Mouse (Mus musculus): ENCODE measurements around the gene Cdc42se2. TPM values are rescaled to one million over a fixed set of nuclear protein-coding genes. Genes with fewer than 3 reads are reported as not detected.
A peak's percentile ranks its signal among the peaks of the same experiment; 100 is the strongest.

Gene Cdc42se2
- polyA plus RNA-seq, 1 experiment from 2014 or later: 72.5 TPM

DNA sequence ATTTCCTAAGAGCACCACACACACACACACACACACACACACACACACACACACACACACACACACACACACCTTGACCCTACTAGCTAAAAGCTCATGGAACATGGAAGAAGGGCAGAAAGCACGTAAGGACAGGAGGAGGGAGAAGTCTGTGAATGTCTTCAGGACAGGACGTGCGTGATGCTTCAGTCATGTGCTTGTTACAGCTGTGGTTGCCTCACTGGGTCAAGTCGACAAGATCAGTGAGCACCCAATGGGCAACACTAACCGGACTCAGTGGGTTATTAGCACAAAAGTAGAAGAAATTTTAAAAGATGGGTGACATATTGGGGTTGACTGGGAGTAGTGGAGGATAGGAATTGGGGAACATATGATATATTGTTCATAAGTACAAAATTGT is 17.6 kb downstream of the Cdc42se2 start:
- 87% methylated on average over 5 of the region's 5 CpGs for WGBS
- Histone ChIP-seq H3K9ac (no peak overlapping the region), H3K4me3 (replicated peaks) (no peak overlapping the region), H3K4me2 (replicated peaks) (no peak overlapping the region), H3K27me3 (replicated peaks) (no peaks in the 10 kb centered on the region), H3K27ac (no peak overlapping the region), H3K4me1 (replicated peaks) (0 out of 2 replicates have a peak, but pooled peaks cover 4% of the 10 kb centered on the region), H3K36me3 (no peaks in the 10 kb centered on the region), H3K9me3 (no peaks in the 10 kb centered on the region)
- ATAC-seq: no peak

DNA sequence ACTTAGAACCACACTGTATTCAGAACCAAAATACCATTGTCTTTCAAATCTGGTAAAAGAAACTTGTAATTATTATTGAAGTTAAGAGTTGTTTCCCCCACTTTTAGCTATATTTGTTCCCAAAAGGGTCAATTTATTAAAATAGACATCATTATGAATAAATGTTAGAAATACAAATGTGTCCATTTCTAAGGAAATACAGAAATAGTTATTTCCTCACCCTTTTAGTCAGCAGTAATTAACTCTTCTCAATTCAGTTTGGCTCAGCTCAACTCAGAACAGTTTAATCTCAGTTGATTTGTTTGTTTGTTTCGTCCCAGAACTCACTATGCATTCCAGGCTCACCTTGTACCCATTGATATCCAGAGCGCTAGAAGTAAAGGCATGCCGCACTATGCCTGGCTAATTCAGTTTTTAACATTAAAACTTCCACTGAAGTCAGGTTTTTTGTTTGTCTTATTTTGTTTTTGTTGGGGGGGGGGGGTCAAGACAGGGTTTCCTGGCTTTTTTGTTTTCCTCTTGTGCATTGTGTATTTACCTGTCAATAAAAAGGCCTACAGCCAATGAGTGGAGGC is 19.3 kb downstream of the Cdc42se2 start:
- Histone ChIP-seq H3K9ac (no peak overlapping the region), H3K4me1 (replicated peaks) (no peaks in the 10 kb centered on the region), H3K9me3 (no peaks in the 10 kb centered on the region), H3K4me2 (replicated peaks) (no peak overlapping the region), H3K27me3 (replicated peaks) (no peaks in the 10 kb centered on the region), H3K36me3 (no peaks in the 10 kb centered on the region), H3K4me3 (replicated peaks) (no peak overlapping the region), H3K27ac (no peak overlapping the region)
- ATAC-seq: no peak
- 91% methylated on average over 3 of the region's 3 CpGs for WGBS

DNA sequence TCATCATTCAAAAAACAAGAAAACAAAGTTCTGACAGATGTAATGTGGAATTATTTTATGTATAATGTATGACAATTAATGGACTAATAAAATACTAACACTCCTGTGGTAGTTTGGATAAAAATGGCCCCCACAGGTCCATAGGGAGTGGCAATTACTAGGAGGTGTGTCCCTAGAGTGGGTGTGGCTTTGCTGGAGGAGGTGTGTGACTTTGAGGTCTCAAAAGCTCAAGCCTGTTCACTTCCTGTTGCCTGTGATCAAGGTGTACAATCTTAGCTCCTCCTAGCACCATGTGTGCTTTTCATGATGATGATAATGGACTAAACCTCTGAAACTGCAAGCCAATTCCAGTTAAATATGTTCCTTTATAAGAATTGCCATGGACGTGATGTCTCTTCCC is 22.7 kb downstream of the Cdc42se2 start:
- no peak overlapping the region for H3K27ac ChIP-seq
- no peaks in the 10 kb centered on the region for H3K36me3 ChIP-seq
- WGBS: 91% methylated on average over 1 of the region's 1 CpGs
- no peak overlapping the region for H3K4me2 ChIP-seq (replicated peaks)
- no peaks in the 10 kb centered on the region for H3K27me3 ChIP-seq (replicated peaks)
- H3K4me3 ChIP-seq (replicated peaks): no peak overlapping the region
- no peak overlapping the region for H3K9ac ChIP-seq
- no peak for ATAC-seq
- no peaks in the 10 kb centered on the region for H3K9me3 ChIP-seq
- no peaks in the 10 kb centered on the region for H3K4me1 ChIP-seq (replicated peaks)

DNA sequence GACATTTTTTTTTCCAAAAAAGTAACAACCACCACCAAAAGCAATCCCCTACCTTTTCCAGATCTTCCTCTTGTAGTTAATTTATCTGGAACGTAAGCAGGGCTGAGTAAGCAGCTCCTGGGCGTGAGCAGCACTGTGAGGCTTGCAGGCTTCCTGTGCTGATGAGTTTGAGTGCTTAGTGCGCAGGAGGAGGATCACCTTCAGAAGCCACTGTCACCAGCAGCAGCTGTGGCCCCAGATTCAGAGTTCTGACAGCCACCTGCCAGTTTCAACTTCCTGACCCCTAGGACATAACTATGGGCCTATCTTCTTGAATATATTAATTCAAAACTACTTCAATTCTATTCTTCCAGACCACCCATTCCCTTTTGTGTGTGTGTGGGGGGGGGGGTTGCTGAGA is 23.4 kb downstream of the Cdc42se2 start:
- no peaks in the 10 kb centered on the region for H3K36me3 ChIP-seq
- no peaks in the 10 kb centered on the region for H3K9me3 ChIP-seq
- no peaks in the 10 kb centered on the region for H3K4me1 ChIP-seq (replicated peaks)
- H3K27me3 ChIP-seq (replicated peaks): no peaks in the 10 kb centered on the region
- H3K9ac ChIP-seq: no peak overlapping the region
- WGBS: 76% methylated on average over 3 of the region's 3 CpGs
- no peak overlapping the region for H3K4me2 ChIP-seq (replicated peaks)
- no peak overlapping the region for H3K4me3 ChIP-seq (replicated peaks)
- H3K27ac ChIP-seq: no peak overlapping the region
- ATAC-seq: no peak

DNA sequence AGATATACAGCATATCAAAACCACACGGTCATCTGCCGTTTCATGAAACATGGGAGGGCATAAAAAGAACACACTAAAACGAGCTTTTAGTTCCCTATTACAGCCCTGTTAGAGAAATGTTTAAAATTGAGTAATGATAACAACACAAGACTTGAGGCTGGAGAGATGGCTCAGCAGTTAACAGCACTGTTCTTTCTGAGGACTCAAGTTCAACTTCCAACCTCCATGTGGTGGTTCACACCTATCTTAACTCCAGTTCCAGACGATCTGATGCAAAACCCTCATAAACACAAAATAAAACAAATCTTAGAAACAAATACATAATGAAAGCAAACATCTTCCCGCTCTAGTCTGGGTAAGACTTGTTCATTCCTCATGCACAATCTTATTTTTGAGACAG is 24.7 kb downstream of the Cdc42se2 start:
- H3K9me3 ChIP-seq: no peaks in the 10 kb centered on the region
- H3K4me2 ChIP-seq (replicated peaks): no peak overlapping the region
- H3K4me3 ChIP-seq (replicated peaks): no peak overlapping the region
- no peaks in the 10 kb centered on the region; the same call in 1 of the 2 replicates for H3K4me1 ChIP-seq (replicated peaks)
- H3K36me3 ChIP-seq: no peaks in the 10 kb centered on the region
- H3K27ac ChIP-seq: no peak overlapping the region
- WGBS: 88% methylated on average over 5 of the region's 5 CpGs
- H3K9ac ChIP-seq: no peak overlapping the region
- H3K27me3 ChIP-seq (replicated peaks): no peaks in the 10 kb centered on the region
- no peak for ATAC-seq

DNA sequence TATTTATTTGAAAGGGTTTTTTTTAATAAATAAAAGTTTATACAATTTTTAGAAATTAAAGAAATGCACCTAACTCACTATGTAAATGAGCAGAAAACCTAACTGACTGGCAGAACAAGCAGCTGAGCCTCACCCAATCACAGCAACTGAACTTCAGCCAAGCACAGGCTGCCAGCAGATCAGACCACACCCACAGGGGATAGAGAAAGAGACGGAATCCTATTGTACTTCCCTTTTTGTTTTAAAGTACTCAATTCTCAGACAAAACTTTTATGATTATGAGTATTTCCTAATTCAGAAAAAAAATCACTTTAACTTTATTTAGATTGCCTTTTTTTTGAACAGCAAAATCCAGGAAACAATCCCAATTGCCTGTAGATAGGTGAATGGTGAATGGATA is 29.5 kb downstream of the Cdc42se2 start:
- Histone ChIP-seq H3K4me2 (replicated peaks) (no peak overlapping the region), H3K9ac (no peak overlapping the region), H3K9me3 (no peaks in the 10 kb centered on the region), H3K4me1 (replicated peaks) (no peaks in the 10 kb centered on the region; the same call in 1 of the 2 replicates), H3K27me3 (replicated peaks) (no peaks in the 10 kb centered on the region), H3K4me3 (replicated peaks) (no peak overlapping the region), H3K36me3 (peaks cover 5% of the 10 kb centered on the region; the same call in 1 of the 2 replicates), H3K27ac (no peak overlapping the region)
- peak; percentile 79 for ATAC-seq
- WGBS: 29% methylated on average over 1 of the region's 1 CpGs

DNA sequence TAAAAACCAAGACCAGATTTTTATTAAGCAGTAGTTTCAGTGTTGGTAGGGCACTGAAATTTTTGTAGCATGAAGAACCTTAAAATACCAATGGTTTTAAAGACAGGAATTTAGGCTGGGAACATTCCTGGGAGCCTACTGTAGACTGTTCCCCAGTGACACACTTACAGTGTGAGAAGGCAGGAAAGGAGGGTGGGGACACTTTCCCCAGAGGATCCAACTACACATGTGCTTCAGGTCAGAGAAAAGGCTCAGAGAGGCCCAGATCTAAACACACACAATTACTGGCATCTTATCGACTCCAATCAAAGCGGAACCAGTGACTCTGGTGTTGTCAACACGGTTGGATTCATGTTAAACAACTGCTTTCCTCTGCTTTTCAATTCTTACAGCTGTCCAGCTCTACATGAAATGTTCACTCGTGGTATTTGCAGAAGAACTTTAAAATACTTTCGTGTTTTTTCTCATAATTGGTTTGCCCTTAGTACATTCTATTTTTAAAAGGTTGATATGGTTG is 32.3 kb downstream of the Cdc42se2 start:
- no peak overlapping the region for H3K4me2 ChIP-seq (replicated peaks)
- no peak overlapping the region for H3K9ac ChIP-seq
- H3K4me3 ChIP-seq (replicated peaks): no peak overlapping the region
- H3K4me1 ChIP-seq (replicated peaks): no peaks in the 10 kb centered on the region; the same call in 1 of the 2 replicates
- H3K36me3 ChIP-seq: peaks cover 5% of the 10 kb centered on the region; the same call in 1 of the 2 replicates
- ATAC-seq: no peak
- no peaks in the 10 kb centered on the region for H3K9me3 ChIP-seq
- WGBS: 86% methylated on average over 5 of the region's 5 CpGs
- no peaks in the 10 kb centered on the region for H3K27me3 ChIP-seq (replicated peaks)
- H3K27ac ChIP-seq: no peak overlapping the region

DNA sequence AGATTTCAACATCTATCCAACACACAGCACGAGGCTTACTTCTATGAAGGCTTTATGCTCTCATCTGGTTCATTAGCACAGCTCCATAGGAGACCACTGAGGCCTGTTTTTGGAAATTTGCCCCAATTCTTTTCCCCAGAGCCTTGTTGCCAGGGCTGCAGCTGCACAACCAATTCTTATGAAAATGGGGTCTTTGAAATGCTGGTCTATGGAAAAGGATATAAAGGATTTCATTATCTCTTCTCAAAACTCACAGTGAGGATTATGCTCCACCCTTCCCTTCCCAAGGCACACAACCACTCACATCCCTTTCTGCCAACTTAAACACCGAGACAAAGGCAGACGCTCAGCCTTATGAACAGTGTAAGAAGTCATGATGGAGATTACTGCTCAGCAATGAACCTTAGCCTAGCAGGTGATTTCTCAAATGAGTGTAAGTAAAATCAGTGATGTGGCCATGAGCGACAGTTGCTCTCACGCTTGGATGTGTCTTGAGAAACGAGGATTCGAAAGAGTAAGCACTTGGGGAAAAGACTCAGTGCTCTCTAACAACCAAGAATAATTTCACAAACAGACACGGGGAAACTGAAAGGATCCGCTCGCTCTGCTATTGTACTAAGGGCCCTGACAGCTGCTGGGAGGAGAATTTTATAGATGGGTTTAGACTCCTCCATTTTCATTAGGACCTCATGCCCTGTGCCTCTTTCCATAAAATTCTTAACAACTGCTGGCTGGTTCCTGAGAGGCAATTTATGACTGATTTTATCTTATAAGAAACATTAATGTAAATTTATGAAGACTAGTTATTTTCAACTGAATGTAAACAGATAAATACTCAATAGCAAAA is 33.0 kb downstream of the Cdc42se2 start:
- H3K27me3 ChIP-seq (replicated peaks): no peaks in the 10 kb centered on the region
- H3K4me3 ChIP-seq (replicated peaks): no peak overlapping the region
- WGBS: 81% methylated on average over 10 of the region's 10 CpGs
- H3K27ac ChIP-seq: no peak overlapping the region
- peaks cover 5% of the 10 kb centered on the region; the same call in 1 of the 2 replicates for H3K36me3 ChIP-seq
- H3K4me1 ChIP-seq (replicated peaks): no peaks in the 10 kb centered on the region; the same call in 1 of the 2 replicates
- H3K9ac ChIP-seq: no peak overlapping the region
- H3K4me2 ChIP-seq (replicated peaks): no peak overlapping the region
- H3K9me3 ChIP-seq: no peaks in the 10 kb centered on the region
- no peak for ATAC-seq

DNA sequence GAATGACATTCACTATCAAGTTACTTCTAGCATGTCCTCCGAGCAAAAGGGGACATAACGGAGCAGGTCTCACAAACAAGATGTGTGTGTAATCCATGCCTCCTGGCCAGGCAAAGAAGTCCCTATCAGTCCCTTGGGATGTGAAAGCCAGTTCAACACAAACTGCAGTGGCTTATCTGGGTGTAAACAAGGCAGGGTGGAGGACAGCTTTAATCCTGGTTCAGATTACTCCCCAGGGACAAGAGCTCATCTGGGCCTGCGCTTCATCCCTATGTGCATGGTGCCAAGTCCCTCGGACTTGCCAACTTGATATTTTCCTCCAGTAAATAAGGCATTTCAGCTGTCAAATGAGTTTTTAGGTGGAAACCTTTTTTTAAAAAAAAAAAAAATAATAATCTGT is 36.0 kb downstream of the Cdc42se2 start:
- Histone ChIP-seq H3K27ac (no peak overlapping the region), H3K4me2 (replicated peaks) (no peak overlapping the region), H3K4me1 (replicated peaks) (no peaks in the 10 kb centered on the region), H3K27me3 (replicated peaks) (no peaks in the 10 kb centered on the region), H3K9ac (no peak overlapping the region), H3K9me3 (no peaks in the 10 kb centered on the region), H3K4me3 (replicated peaks) (no peak overlapping the region), H3K36me3 (peaks cover 5% of the 10 kb centered on the region; the same call in 1 of the 2 replicates)
- no peak for ATAC-seq
- WGBS: 76% methylated on average over 4 of the region's 4 CpGs

DNA sequence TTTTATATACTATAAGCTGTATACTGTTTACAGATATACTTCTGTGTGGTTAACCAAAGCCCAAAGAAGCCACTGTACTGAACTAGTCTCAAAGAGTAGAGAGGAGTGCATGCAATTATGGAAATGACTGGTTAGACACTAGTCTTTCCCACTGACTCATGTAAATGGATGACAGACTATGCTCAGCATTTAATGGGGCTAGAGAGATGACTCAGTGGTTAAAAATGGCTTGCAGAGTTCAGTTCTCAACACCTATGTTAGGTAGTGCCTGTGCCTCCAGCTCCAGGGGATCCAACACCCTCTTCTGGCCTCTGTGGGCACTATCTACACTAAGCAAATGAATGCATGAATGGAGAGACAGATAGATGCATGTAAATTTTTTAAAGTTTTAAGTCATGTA is 38.6 kb downstream of the Cdc42se2 start:
- H3K27me3 ChIP-seq (replicated peaks): no peaks in the 10 kb centered on the region
- no peaks in the 10 kb centered on the region for H3K36me3 ChIP-seq
- ATAC-seq: no peak
- H3K27ac ChIP-seq: no peak overlapping the region
- no peak overlapping the region for H3K4me2 ChIP-seq (replicated peaks)
- no peaks in the 10 kb centered on the region for H3K4me1 ChIP-seq (replicated peaks)
- H3K9ac ChIP-seq: no peak overlapping the region
- H3K4me3 ChIP-seq (replicated peaks): no peak overlapping the region
- H3K9me3 ChIP-seq: no peaks in the 10 kb centered on the region

DNA sequence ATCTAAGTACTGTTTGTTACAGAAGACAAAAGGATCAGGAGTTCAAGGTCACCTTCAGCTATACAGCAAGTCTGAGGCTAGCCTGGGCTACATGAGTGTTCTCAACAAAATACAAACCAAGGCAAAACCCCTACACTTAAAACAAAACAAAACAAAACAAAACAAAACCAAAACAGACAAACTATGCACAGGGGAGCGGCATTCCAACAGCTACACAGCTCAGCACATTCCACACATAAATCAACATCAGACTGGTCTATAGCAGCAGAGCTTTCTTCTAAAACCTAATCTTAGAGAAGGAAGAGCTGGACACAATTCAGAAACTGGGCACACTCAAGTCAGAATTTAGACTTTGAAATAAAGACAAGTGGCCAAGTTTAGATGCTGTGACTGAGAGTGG is 43.2 kb downstream of the Cdc42se2 start:
- no peak for ATAC-seq
- Histone ChIP-seq H3K4me2 (replicated peaks) (no peak overlapping the region), H3K27ac (no peak overlapping the region), H3K9me3 (no peaks in the 10 kb centered on the region), H3K27me3 (replicated peaks) (no peaks in the 10 kb centered on the region), H3K36me3 (peaks cover 5% of the 10 kb centered on the region), H3K4me3 (replicated peaks) (no peak overlapping the region), H3K9ac (no peak overlapping the region), H3K4me1 (replicated peaks) (no peaks in the 10 kb centered on the region)
- 79% methylated on average over 1 of the region's 1 CpGs for WGBS

DNA sequence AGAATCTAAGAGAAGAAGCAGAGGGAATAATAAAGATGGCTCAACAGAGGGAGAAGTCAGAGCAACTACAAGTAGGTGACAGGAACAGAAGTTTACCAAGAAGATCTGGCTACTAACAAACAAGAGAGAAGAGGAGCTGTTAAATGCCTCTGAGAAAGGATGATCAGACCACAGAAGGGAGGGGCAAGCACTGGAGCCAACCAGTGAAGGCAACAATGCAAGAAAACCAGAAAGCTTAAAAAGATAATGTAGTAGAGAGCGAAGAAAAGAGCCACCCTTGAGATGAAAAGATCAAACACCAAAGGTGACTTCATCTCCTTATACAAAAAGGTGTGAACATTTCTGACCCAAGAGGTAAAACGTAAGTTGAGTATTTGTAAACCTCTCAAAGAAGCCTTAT is 46.1 kb downstream of the Cdc42se2 start:
- no peak for ATAC-seq
- WGBS: 94% methylated on average over 2 of the region's 2 CpGs
- peaks cover 9% of the 10 kb centered on the region for H3K36me3 ChIP-seq
- H3K9ac ChIP-seq: no peak overlapping the region
- no peaks in the 10 kb centered on the region for H3K9me3 ChIP-seq
- no peak overlapping the region for H3K4me3 ChIP-seq (replicated peaks)
- no peak overlapping the region for H3K4me2 ChIP-seq (replicated peaks)
- H3K27me3 ChIP-seq (replicated peaks): no peaks in the 10 kb centered on the region
- H3K4me1 ChIP-seq (replicated peaks): no peaks in the 10 kb centered on the region
- no peak overlapping the region for H3K27ac ChIP-seq

All from intestine, embryonic 15.5 days (tissue).